ENCODE assay signal across 9 mouse cellular contexts in the genomic region with DNA sequence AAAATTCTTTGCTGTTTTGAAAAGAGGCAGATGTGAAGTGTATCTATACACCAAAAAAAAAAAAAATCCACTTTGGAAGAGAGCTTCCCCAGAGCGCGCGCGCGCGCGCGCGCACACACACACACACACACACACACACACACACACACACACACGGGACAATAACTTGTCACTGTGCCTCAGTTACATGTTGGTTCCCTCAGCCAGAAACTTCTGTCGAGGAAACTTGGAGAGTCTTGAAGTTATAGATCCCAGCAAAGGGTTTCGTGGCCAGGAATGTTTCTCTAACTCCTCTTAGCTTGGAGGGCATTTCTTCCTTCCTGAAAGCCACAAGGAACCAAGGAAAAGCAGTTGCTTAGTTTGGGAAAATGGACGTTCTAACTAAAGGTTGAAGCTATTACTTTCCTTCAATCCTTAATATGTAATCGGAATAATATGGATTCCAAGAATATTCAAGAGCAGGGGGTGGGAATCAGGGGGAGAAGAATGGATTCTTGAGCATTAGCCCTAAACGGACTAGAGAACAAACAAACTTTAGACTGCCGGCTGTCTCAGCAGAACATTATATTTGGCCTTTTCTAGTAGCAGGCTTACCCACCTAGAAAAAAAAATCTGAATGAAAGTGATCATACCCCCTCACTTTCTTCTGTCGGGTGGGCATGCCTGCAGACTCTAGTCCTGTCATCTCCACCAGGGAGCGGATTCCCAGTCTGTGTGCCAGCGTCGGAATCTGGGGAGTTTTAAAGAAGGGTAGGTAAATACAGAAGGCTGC. TPM values are rescaled to one million over a fixed set of nuclear protein-coding genes. Genes with fewer than 3 reads are reported as not detected.
DNase-seq lines count a peak whose midpoint lies in the region; ATAC-seq lines count a peak whose summit lies in the region.
"Had no signal": no experiment of that assay in that cellular context is flagged by ENCODE, and none has a peak within 500 bp of the region (broad histone marks: within the 10 kb centered on the region; RNA-seq: fewer than 3 reads in every experiment).

No protein-coding gene starts in this region.

- H3K4me1 ChIP-seq in neural tube, embryonic 11.5 days (ENCODE audit: control insufficient read depth, insufficient read depth, low read length), result peaks cover 28% of the 10 kb centered on the region; the same call in 1 of the 2 replicates
- H3K4me1 ChIP-seq in forebrain, embryonic 16.5 days (replicated peaks; ENCODE audit: control insufficient read depth, insufficient read depth, low read length), result peaks cover 39% of the 10 kb centered on the region
- H3K4me1 ChIP-seq in neural tube, embryonic 12.5 days, result peaks cover 16% of the 10 kb centered on the region; the same call in 1 of the 2 replicates

- H3K27me3 ChIP-seq in neural tube, embryonic 11.5 days (ENCODE audit: control insufficient read depth, insufficient read depth, low read length), result peaks cover 9% of the 10 kb centered on the region; the same call in 1 of the 2 replicates
- no peaks in the 10 kb centered on the region for H3K27me3 ChIP-seq in forebrain, embryonic 16.5 days (replicated peaks; ENCODE audit: control insufficient read depth, insufficient read depth, low read length)
- 0 out of 2 replicates have a peak, but pooled peaks cover 2% of the 10 kb centered on the region for H3K27me3 ChIP-seq in neural tube, embryonic 12.5 days (replicated peaks)

- H3K27ac ChIP-seq in neural tube, embryonic 11.5 days (ENCODE audit: low read depth, low read length), result no peak overlapping the region
- H3K27ac ChIP-seq in forebrain, embryonic 16.5 days (ENCODE audit: low read length), result peak overlapping the region; percentile 66
- H3K27ac ChIP-seq in neural tube, embryonic 12.5 days, result no peak overlapping the region

- peak overlapping the region; percentile 45 for H3K4me2 ChIP-seq in neural tube, embryonic 11.5 days (ENCODE audit: low read depth)
- peak overlapping the region; percentile 90 for H3K4me2 ChIP-seq in forebrain, embryonic 16.5 days (ENCODE audit: low read length)
- peak overlapping the region; percentile 80 for H3K4me2 ChIP-seq in neural tube, embryonic 12.5 days (replicated peaks)

- H3K36me3 ChIP-seq in neural tube, embryonic 11.5 days (ENCODE audit: control insufficient read depth, insufficient read depth, low read length), result no peaks in the 10 kb centered on the region
- H3K36me3 ChIP-seq in forebrain, embryonic 16.5 days (ENCODE audit: control insufficient read depth, insufficient read depth), result no peaks in the 10 kb centered on the region
- no peaks in the 10 kb centered on the region for H3K36me3 ChIP-seq in neural tube, embryonic 12.5 days

- no peaks in the 10 kb centered on the region for H3K9me3 ChIP-seq in neural tube, embryonic 11.5 days (ENCODE audit: control insufficient read depth, low read length)
- H3K9me3 ChIP-seq in forebrain, embryonic 16.5 days (ENCODE audit: control insufficient read depth, low read length), result no peaks in the 10 kb centered on the region
- no peaks in the 10 kb centered on the region for H3K9me3 ChIP-seq in neural tube, embryonic 12.5 days

- peak overlapping the region; percentile 19 for H3K4me3 ChIP-seq in neural tube, embryonic 11.5 days (ENCODE audit: low read depth, low read length)
- peak overlapping the region; percentile 24 for H3K4me3 ChIP-seq in forebrain, embryonic 16.5 days (replicated peaks; ENCODE audit: low read length)
- peak overlapping the region; percentile 22 for H3K4me3 ChIP-seq in neural tube, embryonic 12.5 days

- peak; percentile 30 for DNase-seq in neural tube, embryonic 11.5 days (ENCODE audit: low spot score)
- no peak for DNase-seq in neural tube, embryonic 10.5 days (ENCODE audit: extremely low spot score, low spot score)
- DNase-seq in kidney, postnatal 10 days, result peak; percentile 37
- DNase-seq in layer of hippocampus, adult 9-10 months (ENCODE audit: low spot score), result no peak
- no peak for DNase-seq in right cerebral cortex, postnatal 25 days

- whole genome bisulfite sequencing in neural tube, embryonic 11.5 days, result under 1% methylated on average over 20 of the region's 20 CpGs
- 3% methylated on average over 20 of the region's 20 CpGs for WGBS in forebrain, embryonic 16.5 days
- WGBS in neural tube, embryonic 12.5 days, result under 1% methylated on average over 20 of the region's 20 CpGs

- peak overlapping the region; percentile 29; the same call in 1 of the 2 replicates for H3K9ac ChIP-seq in neural tube, embryonic 11.5 days (ENCODE audit: low read length)
- H3K9ac ChIP-seq in forebrain, embryonic 16.5 days (replicated peaks; ENCODE audit: low read depth, low read length), result peak overlapping the region; percentile 44
- H3K9ac ChIP-seq in neural tube, embryonic 12.5 days, result peak overlapping the region; percentile 30

- no peak for ATAC-seq in neural tube, embryonic 11.5 days (ENCODE audit: insufficient read depth, low FRiP score, low TSS enrichment)
- ATAC-seq in forebrain, embryonic 16.5 days, result no peak
- ATAC-seq in neural tube, embryonic 12.5 days (ENCODE audit: low FRiP score, low read depth), result no peak
- no peak for ATAC-seq in megakaryocyte progenitor cell, adult 5-6 weeks (replicated peaks; ENCODE audit: poor library complexity)

RNA-seq across cellular contexts. Expression of gene E130114P18Rik, which starts 2.2 kb away (rescaled TPM):
- polyA plus RNA-seq in neural tube, embryonic 11.5 days (2014; fragmentation: Nextera tagmentation; extraction: Ambion mirVana), result 9.1 and 9.8 TPM in 2 replicates
- 31.0 and 34.5 TPM in 2 replicates for polyA plus RNA-seq in forebrain, embryonic 16.5 days (2015; fragmentation: Nextera tagmentation; extraction: Ambion mirVana)
- polyA plus RNA-seq in neural tube, embryonic 12.5 days (2016; fragmentation: Nextera tagmentation; extraction: Ambion mirVana), result 17.3 and 20.4 TPM in 2 replicates
- total RNA-seq in megakaryocyte progenitor cell, adult 5-6 weeks (2015), result not detected in 2 replicates
- total RNA-seq in megakaryocyte progenitor cell, adult 5-6 weeks (2017), result not detected in 2 replicates
- total RNA-seq: adrenal gland, postnatal 36 days had no signal

RNA-seq across cellular contexts. Expression of gene Nfia, which starts 3.1 kb away (rescaled TPM):
- 29.0 and 31.7 TPM in 2 replicates for polyA plus RNA-seq in neural tube, embryonic 11.5 days (2014; fragmentation: Nextera tagmentation; extraction: Ambion mirVana)
- 88.3 and 97.1 TPM in 2 replicates for polyA plus RNA-seq in forebrain, embryonic 16.5 days (2015; fragmentation: Nextera tagmentation; extraction: Ambion mirVana)
- 42.4 and 47.8 TPM in 2 replicates for polyA plus RNA-seq in neural tube, embryonic 12.5 days (2016; fragmentation: Nextera tagmentation; extraction: Ambion mirVana)
- 21.5 and 35.1 TPM in 2 replicates for total RNA-seq in megakaryocyte progenitor cell, adult 5-6 weeks (2015)
- total RNA-seq in megakaryocyte progenitor cell, adult 5-6 weeks (2017), result 1.5 and 3.9 TPM in 2 replicates

Comparison
In these comparisons a context has a peak if more than half of its experiments do, and no peak if none do; other contexts are left out.
1. DNase-seq: peak in neural tube, embryonic 11.5 days (single experiment) and kidney, postnatal 10 days (single experiment); none in neural tube, embryonic 10.5 days (single experiment), layer of hippocampus, adult 9-10 months (single experiment) and right cerebral cortex, postnatal 25 days (single experiment).
2. Peak in every context shown above with its lines, with median percentiles within 50 percentile points of each other: H3K4me2 ChIP-seq, H3K4me3 ChIP-seq and H3K9ac ChIP-seq.